Mouse (Mus musculus) liver, postnatal 0 days (tissue): ENCODE results near the gene Oxa1l.

Experiments
- CTCF ChIP-seq: sonication (generic); IDR thresholded peaks from 2 replicates; pipeline ENCODE4 v1.5.1; 2016; ENCODE audit warnings: antibody characterized with exemption, low read depth
- EP300 ChIP-seq: IDR thresholded peaks from 2 replicates; pipeline ENCODE4 v1.6.1; 2016; ENCODE audit warnings: antibody characterized with exemption, low read depth, mild to moderate bottlenecking

DNA sequence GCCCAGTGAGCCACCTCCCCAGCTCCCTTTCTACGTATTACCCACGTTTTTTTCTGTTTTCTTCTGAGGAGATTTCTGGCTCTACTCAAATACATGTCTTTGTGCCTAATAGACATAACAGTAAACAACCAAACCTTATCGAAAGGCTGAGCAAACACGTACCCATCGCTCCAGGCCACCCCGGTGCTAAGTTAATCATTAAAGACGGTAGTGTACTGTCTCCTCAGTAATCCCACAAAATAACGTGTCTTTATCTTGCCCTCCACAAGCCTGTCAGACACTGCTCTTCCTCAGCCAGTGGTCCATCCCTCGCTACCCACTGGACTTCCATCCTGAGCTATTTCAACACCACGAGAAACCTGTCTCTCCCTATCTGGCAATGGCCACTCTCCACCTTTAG is 21.2 kb downstream of the Oxa1l start:
- TF ChIP-seq EP300 (no peak), CTCF (no peak)
